Mouse (Mus musculus): ENCODE results near the gene Bach2. TPM values are rescaled to one million over a fixed set of nuclear protein-coding genes. Genes with fewer than 3 reads are reported as not detected.

Bach2 gene
- total and polyA plus RNA-seq, 2 experiments from 2014 or later, result 11.7 to 15.9 TPM

- no peak for TF ChIP-seq CTCF (IDR thresholded peaks at IDR 0.05)
- no peaks in the 10 kb centered on the region for H3K36me3 ChIP-seq (ENCODE audit: insufficient read depth, low read length)
- H3K27me3 ChIP-seq (ENCODE audit: insufficient read depth, low read length), result no peaks in the 10 kb centered on the region
- no peak overlapping the region for H3K4me3 ChIP-seq (ENCODE audit: low read depth, low read length)
- no peak overlapping the region for H3K4me2 ChIP-seq (ENCODE audit: low read depth, low read length, poor library complexity, severe bottlenecking)
- no peak overlapping the region for H3K27ac ChIP-seq (ENCODE audit: low read depth, low read length)
- H3K9ac ChIP-seq (replicated peaks; ENCODE audit: low read length, poor library complexity, severe bottlenecking), result no peak overlapping the region
- DNase-seq (ENCODE audit: low spot score) (no peak), ATAC-seq (ENCODE audit: low FRiP score) (no peak)
- no peaks in the 10 kb centered on the region for H3K9me3 ChIP-seq (ENCODE audit: low read length)
- WGBS, result 88% methylated on average over 6 of the region's 6 CpGs
- no peaks in the 10 kb centered on the region for H3K4me1 ChIP-seq (ENCODE audit: insufficient read depth, low read length)
These were observed 349.6 kb downstream of the Bach2 start for GRCm38 (mm10) chr4:32588237-32588636.

- no peak for TF ChIP-seq CTCF (IDR thresholded peaks at IDR 0.05)
- DNase-seq (ENCODE audit: low spot score), result peak; percentile 8
- 27% methylated on average over 12 of the region's 12 CpGs for WGBS
- H3K27ac ChIP-seq (ENCODE audit: low read depth, low read length), result no peak overlapping the region
- H3K9ac ChIP-seq (replicated peaks; ENCODE audit: low read length, poor library complexity, severe bottlenecking), result no peak overlapping the region
- no peaks in the 10 kb centered on the region for H3K4me1 ChIP-seq (ENCODE audit: insufficient read depth, low read length)
- no peak overlapping the region for H3K4me2 ChIP-seq (ENCODE audit: low read depth, low read length, poor library complexity, severe bottlenecking)
- H3K9me3 ChIP-seq (ENCODE audit: low read length), result no peaks in the 10 kb centered on the region
- H3K36me3 ChIP-seq (ENCODE audit: insufficient read depth, low read length), result no peaks in the 10 kb centered on the region
- H3K4me3 ChIP-seq (ENCODE audit: low read depth, low read length), result no peak overlapping the region
- ATAC-seq (ENCODE audit: low FRiP score), result no peak
- H3K27me3 ChIP-seq (ENCODE audit: insufficient read depth, low read length), result no peaks in the 10 kb centered on the region
These were observed 362.5 kb downstream of the Bach2 start for GRCm38 (mm10) chr4:32601135-32601534.

DNA sequence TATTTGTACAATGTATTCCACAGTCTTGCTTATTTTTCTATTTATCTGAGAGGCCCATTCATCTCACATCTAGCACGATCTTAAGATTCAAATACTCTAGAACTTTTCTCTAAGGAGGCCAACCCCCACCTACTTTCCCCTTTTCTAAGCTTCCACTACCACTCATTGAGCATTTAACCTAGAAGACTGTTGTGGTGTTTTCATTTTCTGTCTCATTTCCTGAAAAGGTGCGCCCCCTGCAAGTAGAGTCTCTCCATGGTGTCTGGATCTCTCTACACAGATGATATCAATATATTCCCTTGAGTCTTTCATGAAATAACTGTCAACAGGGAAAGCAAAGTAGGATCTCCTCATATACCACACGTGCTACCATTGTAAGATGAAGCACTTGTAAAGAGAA lies 364.1 kb downstream of the Bach2 start, which contains the start of gene Gja10:
Gene Gja10 (minus strand): TSS at position 101 of the 400 bp plus-strand sequence.
- Histone ChIP-seq H3K9ac (replicated peaks; ENCODE audit: low read length, poor library complexity, severe bottlenecking) (no peak within 1 kb of the TSS), H3K27ac (ENCODE audit: low read depth, low read length) (no peak within 1 kb of the TSS), H3K4me3 (ENCODE audit: low read depth, low read length) (no peak within 1 kb of the TSS), H3K9me3 (ENCODE audit: low read length) (no peaks in the 10 kb centered on the region), H3K4me1 (ENCODE audit: insufficient read depth, low read length) (no peaks in the 10 kb centered on the region), H3K27me3 (ENCODE audit: insufficient read depth, low read length) (no peaks in the 10 kb centered on the region), H3K4me2 (ENCODE audit: low read depth, low read length, poor library complexity, severe bottlenecking) (no peak within 1 kb of the TSS), H3K36me3 (ENCODE audit: insufficient read depth, low read length) (no peaks in the 10 kb centered on the region)
- ATAC-seq (ENCODE audit: low FRiP score) (no peak), DNase-seq (ENCODE audit: low spot score) (no peak)
- TF ChIP-seq CTCF (IDR thresholded peaks at IDR 0.05), result no peak
- 67% methylated on average over 3 of the region's 3 CpGs for WGBS

DNA sequence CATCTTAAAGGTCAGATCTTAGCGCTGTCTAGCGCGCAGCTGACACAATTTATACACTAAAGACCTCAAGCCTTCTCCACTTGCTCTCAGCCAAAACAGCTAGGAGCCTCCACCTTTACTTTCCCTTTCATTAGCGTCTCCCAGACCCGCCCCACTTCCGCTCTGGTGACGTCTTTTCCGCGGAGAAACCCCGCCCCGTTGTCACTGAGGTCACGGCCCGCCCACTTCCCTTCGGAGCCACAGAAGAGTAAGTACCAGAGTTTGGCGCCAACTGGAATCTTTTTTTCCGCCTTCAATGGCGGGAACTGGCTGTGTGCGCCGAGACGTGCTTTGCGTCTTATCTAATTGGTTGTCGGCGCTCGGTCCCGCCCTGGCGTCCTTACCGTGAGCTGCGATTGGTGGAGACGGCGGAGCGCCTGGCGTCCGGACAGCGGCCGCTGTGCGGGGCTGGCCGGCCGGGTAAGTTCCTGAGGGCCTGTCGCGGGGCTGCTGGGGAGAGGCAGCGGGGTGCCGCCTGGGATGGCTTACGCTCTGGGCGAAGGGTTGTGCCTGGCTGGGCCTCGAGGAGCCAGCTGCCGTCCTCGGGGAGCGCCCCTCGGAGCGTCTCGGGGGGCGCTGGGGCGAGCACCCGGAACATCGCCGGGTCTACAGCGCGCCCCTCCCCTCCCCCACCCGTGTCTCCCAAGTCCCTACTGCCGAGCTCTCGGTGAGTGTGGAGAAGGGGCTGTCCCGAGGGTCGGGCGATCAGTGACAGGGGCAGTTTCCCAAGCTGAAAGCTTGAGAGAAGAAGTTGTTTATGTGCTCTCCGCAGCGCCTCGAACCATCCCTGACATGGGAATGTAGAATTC lies 376.7 kb downstream of the Bach2 start, which contains the start of gene Casp8ap2:
Gene Casp8ap2 (plus strand): TSS at position 418 of the 848 bp plus-strand sequence.
- H3K4me2 ChIP-seq (ENCODE audit: low read depth, low read length, poor library complexity, severe bottlenecking), result peak within 1 kb of the TSS; percentile 74
- ATAC-seq (ENCODE audit: low FRiP score), result peak; percentile 99

GRCm38 (mm10) chr4:32621637-32622036 lies 383.0 kb downstream of the Bach2 start:
- DNase-seq (ENCODE audit: low spot score) (no peak), ATAC-seq (ENCODE audit: low FRiP score) (no peak)
- Histone ChIP-seq H3K4me1 (ENCODE audit: insufficient read depth, low read length) (no peaks in the 10 kb centered on the region), H3K27ac (ENCODE audit: low read depth, low read length) (no peak overlapping the region), H3K4me3 (ENCODE audit: low read depth, low read length) (no peak overlapping the region), H3K27me3 (ENCODE audit: insufficient read depth, low read length) (no peaks in the 10 kb centered on the region), H3K9ac (replicated peaks; ENCODE audit: low read length, poor library complexity, severe bottlenecking) (no peak overlapping the region), H3K9me3 (ENCODE audit: low read length) (no peaks in the 10 kb centered on the region), H3K36me3 (ENCODE audit: insufficient read depth, low read length) (no peaks in the 10 kb centered on the region), H3K4me2 (ENCODE audit: low read depth, low read length, poor library complexity, severe bottlenecking) (no peak overlapping the region)
- no peak for TF ChIP-seq CTCF (IDR thresholded peaks at IDR 0.05)

More for the DNA sequence above, 376.7 kb downstream of the Bach2 start, which contains the start of gene Casp8ap2:
- no peaks in the 10 kb centered on the region for H3K36me3 ChIP-seq (ENCODE audit: insufficient read depth, low read length)
- DNase-seq (ENCODE audit: low spot score), result peak; percentile 100
- peak within 1 kb of the TSS; percentile 76 for H3K9ac ChIP-seq (replicated peaks; ENCODE audit: low read length, poor library complexity, severe bottlenecking)
- peak within 1 kb of the TSS; percentile 68 for H3K27ac ChIP-seq (ENCODE audit: low read depth, low read length)
- no peaks in the 10 kb centered on the region for H3K9me3 ChIP-seq (ENCODE audit: low read length)
- under 1% methylated on average over 60 of the region's 67 CpGs for WGBS
- TF ChIP-seq CTCF (IDR thresholded peaks at IDR 0.05), result peak; percentile 6; the same call in 1 of the 2 replicates
- peaks cover 3% of the 10 kb centered on the region; the same call in 1 of the 2 replicates for H3K4me1 ChIP-seq (ENCODE audit: insufficient read depth, low read length)
- H3K4me3 ChIP-seq (ENCODE audit: low read depth, low read length), result peak within 1 kb of the TSS; percentile 93
- H3K27me3 ChIP-seq (ENCODE audit: insufficient read depth, low read length), result no peaks in the 10 kb centered on the region

All from midbrain, postnatal 0 days (tissue).